Mouse (Mus musculus): Measurements from ENCODE around the gene Pknox2. TPM values are rescaled to one million over a fixed set of nuclear protein-coding genes. Genes with fewer than 3 reads are reported as not detected.

The Pknox2 gene
- polyA plus RNA-seq, 1 experiment = not detected

GRCm38 (mm10) chr9:36985233-36985632 is 162.0 kb downstream of the Pknox2 start:
- TF ChIP-seq CTCF (IDR thresholded peaks at IDR 0.05; ENCODE audit: low read depth, low read length) (no peak), POLR2A (IDR thresholded peaks at IDR 0.05; ENCODE audit: borderline replicate concordance, low read depth, low read length) (no peak)

GRCm38 (mm10) chr9:36976596-36977362 is 170.4 kb downstream of the Pknox2 start:
- Histone ChIP-seq H3K4me1 (ENCODE audit: control insufficient read depth, insufficient read depth, low read length) (no peaks in the 10 kb centered on the region), H3K27ac (ENCODE audit: insufficient read depth, low read depth, low read length) (no peak overlapping the region), H3K4me3 (ENCODE audit: insufficient read depth, low read length) (no peak overlapping the region)
- no peak for TF ChIP-seq CTCF (IDR thresholded peaks at IDR 0.05; ENCODE audit: low read depth, low read length)
- TF ChIP-seq POLR2A (IDR thresholded peaks at IDR 0.05; ENCODE audit: borderline replicate concordance, low read depth, low read length) = no peak

More at GRCm38 (mm10) chr9:36985233-36985632, 162.0 kb downstream of the Pknox2 start:
- H3K27ac ChIP-seq (ENCODE audit: insufficient read depth, low read depth, low read length) = no peak overlapping the region
- no peak overlapping the region for H3K4me3 ChIP-seq (ENCODE audit: insufficient read depth, low read length)
- no peaks in the 10 kb centered on the region for H3K4me1 ChIP-seq (ENCODE audit: control insufficient read depth, insufficient read depth, low read length)

GRCm38 (mm10) chr9:36973486-36974227 is 173.6 kb downstream of the Pknox2 start:
- no peak for TF ChIP-seq CTCF (IDR thresholded peaks at IDR 0.05; ENCODE audit: low read depth, low read length)
- no peak for TF ChIP-seq POLR2A (IDR thresholded peaks at IDR 0.05; ENCODE audit: borderline replicate concordance, low read depth, low read length)
- Histone ChIP-seq H3K4me1 (ENCODE audit: control insufficient read depth, insufficient read depth, low read length) (no peaks in the 10 kb centered on the region), H3K4me3 (ENCODE audit: insufficient read depth, low read length) (no peak overlapping the region), H3K27ac (ENCODE audit: insufficient read depth, low read depth, low read length) (no peak overlapping the region)

- Histone ChIP-seq H3K4me1 (ENCODE audit: control insufficient read depth, insufficient read depth, low read length) (no peaks in the 10 kb centered on the region), H3K4me3 (ENCODE audit: insufficient read depth, low read length) (no peak overlapping the region)
- no peak for TF ChIP-seq POLR2A (IDR thresholded peaks at IDR 0.05; ENCODE audit: borderline replicate concordance, low read depth, low read length)
- TF ChIP-seq CTCF (IDR thresholded peaks at IDR 0.05; ENCODE audit: low read depth, low read length) = no peak
Observed at GRCm38 (mm10) chr9:36972089-36972488, 175.1 kb downstream of the Pknox2 start.

GRCm38 (mm10) chr9:36971066-36971465 is 176.1 kb downstream of the Pknox2 start:
- H3K27ac ChIP-seq (ENCODE audit: insufficient read depth, low read depth, low read length) = no peak overlapping the region
- no peak for TF ChIP-seq CTCF (IDR thresholded peaks at IDR 0.05; ENCODE audit: low read depth, low read length)
- TF ChIP-seq POLR2A (IDR thresholded peaks at IDR 0.05; ENCODE audit: borderline replicate concordance, low read depth, low read length) = no peak
- no peaks in the 10 kb centered on the region for H3K4me1 ChIP-seq (ENCODE audit: control insufficient read depth, insufficient read depth, low read length)
- no peak overlapping the region for H3K4me3 ChIP-seq (ENCODE audit: insufficient read depth, low read length)

More at GRCm38 (mm10) chr9:36972089-36972488, 175.1 kb downstream of the Pknox2 start:
- H3K27ac ChIP-seq (ENCODE audit: insufficient read depth, low read depth, low read length) = no peak overlapping the region

GRCm38 (mm10) chr9:36970651-36971050 is 176.6 kb downstream of the Pknox2 start:
- Histone ChIP-seq H3K4me1 (ENCODE audit: control insufficient read depth, insufficient read depth, low read length) (no peaks in the 10 kb centered on the region), H3K27ac (ENCODE audit: insufficient read depth, low read depth, low read length) (no peak overlapping the region), H3K4me3 (ENCODE audit: insufficient read depth, low read length) (no peak overlapping the region)
- no peak for TF ChIP-seq POLR2A (IDR thresholded peaks at IDR 0.05; ENCODE audit: borderline replicate concordance, low read depth, low read length)
- no peak for TF ChIP-seq CTCF (IDR thresholded peaks at IDR 0.05; ENCODE audit: low read depth, low read length)

- H3K27ac ChIP-seq (ENCODE audit: insufficient read depth, low read depth, low read length) = no peak overlapping the region
- H3K4me1 ChIP-seq (ENCODE audit: control insufficient read depth, insufficient read depth, low read length) = no peaks in the 10 kb centered on the region
- TF ChIP-seq CTCF (IDR thresholded peaks at IDR 0.05; ENCODE audit: low read depth, low read length) (no peak), POLR2A (IDR thresholded peaks at IDR 0.05; ENCODE audit: borderline replicate concordance, low read depth, low read length) (no peak)
- H3K4me3 ChIP-seq (ENCODE audit: insufficient read depth, low read length) = no peak overlapping the region
Observed at GRCm38 (mm10) chr9:36969131-36969530, 178.1 kb downstream of the Pknox2 start.

GRCm38 (mm10) chr9:36968713-36969112 is 178.5 kb downstream of the Pknox2 start:
- no peak overlapping the region for H3K4me3 ChIP-seq (ENCODE audit: insufficient read depth, low read length)
- H3K27ac ChIP-seq (ENCODE audit: insufficient read depth, low read depth, low read length) = no peak overlapping the region
- no peaks in the 10 kb centered on the region for H3K4me1 ChIP-seq (ENCODE audit: control insufficient read depth, insufficient read depth, low read length)
- peak; percentile 32; the same call in 1 of the 2 replicates for TF ChIP-seq CTCF (IDR thresholded peaks at IDR 0.05; ENCODE audit: low read depth, low read length)
- no peak for TF ChIP-seq POLR2A (IDR thresholded peaks at IDR 0.05; ENCODE audit: borderline replicate concordance, low read depth, low read length)

GRCm38 (mm10) chr9:36968236-36968635 is 179.0 kb downstream of the Pknox2 start:
- Histone ChIP-seq H3K4me3 (ENCODE audit: insufficient read depth, low read length) (no peak overlapping the region), H3K4me1 (ENCODE audit: control insufficient read depth, insufficient read depth, low read length) (no peaks in the 10 kb centered on the region), H3K27ac (ENCODE audit: insufficient read depth, low read depth, low read length) (no peak overlapping the region)
- TF ChIP-seq CTCF (IDR thresholded peaks at IDR 0.05; ENCODE audit: low read depth, low read length) = no peak
- TF ChIP-seq POLR2A (IDR thresholded peaks at IDR 0.05; ENCODE audit: borderline replicate concordance, low read depth, low read length) = no peak

GRCm38 (mm10) chr9:36965720-36966119 is 181.5 kb downstream of the Pknox2 start:
- H3K4me3 ChIP-seq (ENCODE audit: insufficient read depth, low read length) = no peak overlapping the region
- no peaks in the 10 kb centered on the region for H3K4me1 ChIP-seq (ENCODE audit: control insufficient read depth, insufficient read depth, low read length)
- H3K27ac ChIP-seq (ENCODE audit: insufficient read depth, low read depth, low read length) = no peak overlapping the region
- TF ChIP-seq POLR2A (IDR thresholded peaks at IDR 0.05; ENCODE audit: borderline replicate concordance, low read depth, low read length) (no peak), CTCF (IDR thresholded peaks at IDR 0.05; ENCODE audit: low read depth, low read length) (no peak)

Measured in bone marrow macrophage, adult 2 months (primary cell).